Mouse (Mus musculus): ENCODE measurements around the gene Ltn1.

The Ltn1 gene

GRCm38 (mm10) chr16:87393813-87394548 is 38.4 kb downstream of the Ltn1 start:
- in situ Hi-C loops (cut with MboI, MseI) = no loop called here

GRCm38 (mm10) chr16:87387444-87387977 is 44.9 kb downstream of the Ltn1 start:
- in situ Hi-C loops (cut with MboI, MseI) = loop anchor here (10.0 kb wide), 1 partner anchor 1283 kb away; no protein-coding TSS in a partner anchor

- in situ Hi-C loops (cut with MboI, MseI) = loop anchor here (10.0 kb wide), 1 partner anchor 1280 kb away; no protein-coding TSS in a partner anchor
Observed at GRCm38 (mm10) chr16:87384366-87384765, 48.0 kb downstream of the Ltn1 start.

GRCm38 (mm10) chr16:87382996-87383395 is 49.4 kb downstream of the Ltn1 start:
- in situ Hi-C loops (cut with MboI, MseI) = loop anchor here (10.0 kb wide), 1 partner anchor 1278 kb away; no protein-coding TSS in a partner anchor

- in situ Hi-C loops (cut with MboI, MseI) = no loop called here
Observed at GRCm38 (mm10) chr16:87366445-87366844, 66.0 kb downstream of the Ltn1 start.

- in situ Hi-C loops (cut with MboI, MseI) = no loop called here
Observed at GRCm38 (mm10) chr16:87366035-87366434, 66.4 kb downstream of the Ltn1 start.

GRCm38 (mm10) chr16:87364231-87364630 is 68.2 kb downstream of the Ltn1 start:
- in situ Hi-C loops (cut with MboI, MseI) = no loop called here

- in situ Hi-C loops (cut with MboI, MseI) = no loop called here
Observed at GRCm38 (mm10) chr16:87360096-87360495, 72.3 kb downstream of the Ltn1 start.

- in situ Hi-C loops (cut with MboI, MseI) = loop anchor here (5.0 kb wide), 1 partner anchor 83 kb away; no protein-coding TSS in a partner anchor
Observed at GRCm38 (mm10) chr16:87354748-87355147, 77.7 kb downstream of the Ltn1 start.

- in situ Hi-C loops (cut with MboI, MseI) = loop anchor here (5.0 kb wide), 1 partner anchor 83 kb away; no protein-coding TSS in a partner anchor
Observed at GRCm38 (mm10) chr16:87354075-87354583, 78.3 kb downstream of the Ltn1 start, which contains the start of gene N6amt1. N6amt1 (plus strand) TSS chr16:87354185.

- in situ Hi-C loops (cut with MboI, MseI) = loop anchor here (5.0 kb wide), 1 partner anchor 84 kb away; no protein-coding TSS in a partner anchor
Observed at GRCm38 (mm10) chr16:87353605-87354004, 78.8 kb downstream of the Ltn1 start.

- in situ Hi-C loops (cut with MboI, MseI) = loop anchor here (5.0 kb wide), 1 partner anchor 86 kb away; no protein-coding TSS in a partner anchor
Observed at GRCm38 (mm10) chr16:87351386-87352105, 80.9 kb downstream of the Ltn1 start.

GRCm38 (mm10) chr16:87348133-87348532 is 84.3 kb downstream of the Ltn1 start:
- in situ Hi-C loops (cut with MboI, MseI) = no loop called here

GRCm38 (mm10) chr16:87341043-87341572 is 91.3 kb downstream of the Ltn1 start:
- in situ Hi-C loops (cut with MboI, MseI) = no loop called here

GRCm38 (mm10) chr16:87334756-87335155 is 97.7 kb downstream of the Ltn1 start:
- in situ Hi-C loops (cut with MboI, MseI) = no loop called here

GRCm38 (mm10) chr16:87329986-87330385 is 102.4 kb downstream of the Ltn1 start:
- in situ Hi-C loops (cut with MboI, MseI) = no loop called here
